Mouse (Mus musculus) kidney, adult 2 months (tissue): ENCODE results near the gene Entpd6.

Experiments
- CTCF ChIP-seq: fragments of 200-500 bp; conservative IDR thresholded peaks from 2 replicates; pipeline ENCODE4 v1.5.1; 2011; ENCODE audit warnings: low read depth, mild to moderate bottlenecking, control low read depth, low read length, moderate library complexity, mixed read lengths; ENCODE audit not compliant: insufficient read depth, insufficient read length
- POLR2A ChIP-seq: fragments of 200-500 bp; IDR thresholded peaks from one replicate; pipeline ENCODE4 v1.6.1; 2011; ENCODE audit warnings: low read depth, low read length, control low read depth

DNA sequence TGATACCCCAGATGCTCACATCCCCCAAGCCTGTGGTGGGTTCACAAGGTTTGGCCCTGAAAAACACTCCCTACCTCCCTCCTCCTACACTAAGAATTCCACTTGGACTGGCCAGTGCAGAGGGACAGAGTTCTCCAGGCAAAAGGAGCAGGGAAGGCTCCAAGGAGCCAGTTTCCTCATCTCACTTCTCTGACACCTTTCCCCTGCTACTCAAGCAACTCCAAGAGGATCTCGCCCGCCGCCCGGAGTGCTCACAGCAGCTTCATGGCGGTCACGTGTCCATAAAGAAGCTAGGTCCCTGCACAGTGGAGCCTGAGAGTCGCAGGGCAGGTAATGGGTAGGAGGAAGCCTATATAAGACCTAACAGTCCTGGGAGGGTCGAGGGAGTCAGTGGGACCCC lies 23.2 kb downstream of the Entpd6 start:
- TF ChIP-seq CTCF (no peak), POLR2A (no peak)
